Mouse (Mus musculus): ENCODE measurements around the gene Il2. TPM values are rescaled to one million over a fixed set of nuclear protein-coding genes. Genes with fewer than 3 reads are reported as not detected.

The Il2 gene
- polyA plus RNA-seq, 1 experiment from 2014 or later = not detected

Other genes starting within 250 kb of the Il2 start
- 0.10 and 0.27 TPM in 2 replicates for gene Adad1, start 62.4 kb downstream of the Il2 start, polyA plus RNA-seq (2015; fragmentation: Nextera tagmentation; extraction: Ambion mirVana)
- gene Il21, start 106.7 kb upstream of the Il2 start, polyA plus RNA-seq (2015; fragmentation: Nextera tagmentation; extraction: Ambion mirVana) = not detected in 2 replicates
- gene Bbs12, start 186.6 kb upstream of the Il2 start, polyA plus RNA-seq (2015; fragmentation: Nextera tagmentation; extraction: Ambion mirVana) = 8.5 and 8.7 TPM in 2 replicates
- 3.8 and 4.2 TPM in 2 replicates for gene Cetn4, start 186.7 kb upstream of the Il2 start, polyA plus RNA-seq (2015; fragmentation: Nextera tagmentation; extraction: Ambion mirVana)
- gene Fgf2, start 222.4 kb upstream of the Il2 start, polyA plus RNA-seq (2015; fragmentation: Nextera tagmentation; extraction: Ambion mirVana) = 2.3 and 2.4 TPM in 2 replicates